Mouse (Mus musculus): ENCODE measurements around the gene Sox12. TPM values are rescaled to one million over a fixed set of nuclear protein-coding genes. Genes with fewer than 3 reads are reported as not detected.
"Not testable (repeated sequence)": the region's sequence is repeated elsewhere in the genome, so short reads cannot be mapped to it uniquely, and the experiment has no call there.

Gene Sox12
- polyA plus RNA-seq, 1 experiment from 2014 or later: 16.9 TPM

GRCm38 (mm10) chr2:152368532-152369140 is 29.2 kb downstream of the Sox12 start:
- 31% methylated on average over 14 of the region's 14 CpGs for WGBS
- Histone ChIP-seq H3K36me3 (no peaks in the 10 kb centered on the region), H3K27ac (no peak overlapping the region), H3K4me3 (no peak overlapping the region), H3K9me3 (no peaks in the 10 kb centered on the region), H3K27me3 (peaks cover 14% of the 10 kb centered on the region; the same call in 1 of the 2 replicates), H3K4me2 (no peak overlapping the region; the same call in 1 of the 2 replicates), H3K9ac (no peak overlapping the region), H3K4me1 (replicated peaks) (peaks cover 8% of the 10 kb centered on the region; the same call in 1 of the 2 replicates)
- ATAC-seq (ENCODE audit: low FRiP score): no peak

DNA sequence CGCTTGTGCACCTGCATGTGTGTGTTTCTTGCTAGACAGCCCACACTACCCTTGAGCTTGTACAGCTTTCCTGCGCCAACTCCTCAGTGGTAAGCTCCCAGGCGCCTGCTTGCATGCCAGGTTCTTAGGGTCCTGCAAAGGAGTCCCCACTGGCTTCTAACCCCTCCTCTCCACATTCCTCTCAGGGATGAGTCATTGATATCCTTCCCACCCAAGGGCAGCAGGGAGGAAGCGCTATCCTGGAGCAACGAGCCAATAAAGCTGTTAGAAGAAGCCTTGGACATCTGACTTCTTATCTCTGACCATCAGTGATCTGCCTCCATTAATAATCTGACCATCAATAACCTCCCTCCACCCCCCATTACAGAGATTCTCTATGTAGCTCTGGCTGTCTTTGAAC is 29.9 kb downstream of the Sox12 start:
- WGBS: 88% methylated on average over 5 of the region's 5 CpGs
- Histone ChIP-seq H3K27me3 (peaks cover 14% of the 10 kb centered on the region; the same call in 1 of the 2 replicates), H3K9me3 (no peaks in the 10 kb centered on the region), H3K4me2 (no peak overlapping the region), H3K9ac (no peak overlapping the region), H3K27ac (no peak overlapping the region), H3K4me3 (no peak overlapping the region), H3K4me1 (replicated peaks) (peaks cover 10% of the 10 kb centered on the region; the same call in 1 of the 2 replicates), H3K36me3 (no peaks in the 10 kb centered on the region)
- ATAC-seq (ENCODE audit: low FRiP score): no peak

- peak overlapping the region; percentile 37 for H3K27ac ChIP-seq
- H3K4me2 ChIP-seq: peak overlapping the region; percentile 18
- H3K4me1 ChIP-seq (replicated peaks): peaks cover 8% of the 10 kb centered on the region; the same call in 1 of the 2 replicates
- no peaks in the 10 kb centered on the region for H3K36me3 ChIP-seq
- 0 out of 2 replicates have a peak, but pooled peaks cover 11% of the 10 kb centered on the region for H3K27me3 ChIP-seq
- 11% methylated on average over 17 of the region's 17 CpGs for WGBS
- ATAC-seq (ENCODE audit: low FRiP score): peak; percentile 68
- H3K4me3 ChIP-seq: peak overlapping the region; percentile 7; the same call in 1 of the 2 replicates
- H3K9ac ChIP-seq: 0 out of 2 replicates have a peak overlapping the region, but pooled peaks have one; percentile 16
- no peaks in the 10 kb centered on the region for H3K9me3 ChIP-seq
These were observed 34.4 kb downstream of the Sox12 start for GRCm38 (mm10) chr2:152363245-152364147.

GRCm38 (mm10) chr2:152361193-152361592 is 36.7 kb downstream of the Sox12 start:
- peaks cover 8% of the 10 kb centered on the region; the same call in 1 of the 2 replicates for H3K4me1 ChIP-seq (replicated peaks)
- ATAC-seq (ENCODE audit: low FRiP score): no peak
- no peak overlapping the region for H3K4me3 ChIP-seq
- no peaks in the 10 kb centered on the region for H3K9me3 ChIP-seq
- 88% methylated on average over 8 of the region's 8 CpGs for WGBS
- no peak overlapping the region for H3K27ac ChIP-seq
- no peaks in the 10 kb centered on the region for H3K36me3 ChIP-seq
- no peak overlapping the region for H3K9ac ChIP-seq
- 0 out of 2 replicates have a peak, but pooled peaks cover 4% of the 10 kb centered on the region for H3K27me3 ChIP-seq
- H3K4me2 ChIP-seq: no peak overlapping the region

DNA sequence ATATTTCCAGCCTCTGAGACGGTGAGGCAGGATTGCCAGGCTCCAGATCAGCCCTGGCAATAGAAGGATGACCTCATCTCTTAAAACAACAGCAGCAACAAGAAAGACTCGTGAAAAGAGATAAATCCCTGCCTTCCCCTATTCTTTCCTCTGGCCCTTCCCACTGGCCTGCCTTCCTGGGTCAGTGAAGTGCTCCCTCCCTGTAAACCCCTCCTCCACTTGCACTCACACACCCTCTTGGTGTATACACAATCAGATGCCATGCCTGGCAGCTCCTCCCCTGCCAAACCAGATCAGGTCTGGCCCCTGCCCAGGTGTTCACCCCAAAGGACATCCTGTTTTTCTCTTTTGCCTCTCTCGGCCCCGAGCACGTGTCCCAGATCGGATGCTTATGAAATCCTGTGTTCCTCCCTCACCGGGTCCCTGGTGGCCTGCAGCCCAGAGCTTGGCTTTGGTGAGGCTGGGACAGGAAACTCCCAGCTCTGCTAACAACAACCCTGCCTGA is 37.5 kb downstream of the Sox12 start:
- WGBS: 60% methylated on average over 7 of the region's 7 CpGs
- peaks cover 8% of the 10 kb centered on the region; the same call in 1 of the 2 replicates for H3K4me1 ChIP-seq (replicated peaks)
- no peak overlapping the region for H3K9ac ChIP-seq
- 0 out of 2 replicates have a peak, but pooled peaks cover 4% of the 10 kb centered on the region for H3K27me3 ChIP-seq
- H3K36me3 ChIP-seq: no peaks in the 10 kb centered on the region
- no peak for ATAC-seq (ENCODE audit: low FRiP score)
- no peak overlapping the region for H3K4me3 ChIP-seq
- no peak overlapping the region for H3K27ac ChIP-seq
- H3K9me3 ChIP-seq: no peaks in the 10 kb centered on the region
- no peak overlapping the region for H3K4me2 ChIP-seq

GRCm38 (mm10) chr2:152359616-152360015 is 38.2 kb downstream of the Sox12 start:
- H3K4me2 ChIP-seq: no peak overlapping the region
- no peaks in the 10 kb centered on the region for H3K9me3 ChIP-seq
- ATAC-seq (ENCODE audit: low FRiP score): no peak
- H3K27ac ChIP-seq: no peak overlapping the region
- no peak overlapping the region for H3K9ac ChIP-seq
- H3K4me1 ChIP-seq (replicated peaks): peaks cover 8% of the 10 kb centered on the region; the same call in 1 of the 2 replicates
- H3K27me3 ChIP-seq: 0 out of 2 replicates have a peak, but pooled peaks cover 4% of the 10 kb centered on the region
- no peak overlapping the region for H3K4me3 ChIP-seq
- 82% methylated on average over 5 of the region's 5 CpGs for WGBS
- no peaks in the 10 kb centered on the region for H3K36me3 ChIP-seq

GRCm38 (mm10) chr2:152358977-152359376 is 38.9 kb downstream of the Sox12 start:
- H3K27me3 ChIP-seq; H3K36me3 ChIP-seq; H3K4me2 ChIP-seq; ATAC-seq (ENCODE audit: low FRiP score); H3K27ac ChIP-seq; H3K4me1 ChIP-seq (replicated peaks); H3K9me3 ChIP-seq; H3K4me3 ChIP-seq; H3K9ac ChIP-seq: not testable (repeated sequence)
- WGBS: 73% methylated on average over 5 of the region's 5 CpGs

DNA sequence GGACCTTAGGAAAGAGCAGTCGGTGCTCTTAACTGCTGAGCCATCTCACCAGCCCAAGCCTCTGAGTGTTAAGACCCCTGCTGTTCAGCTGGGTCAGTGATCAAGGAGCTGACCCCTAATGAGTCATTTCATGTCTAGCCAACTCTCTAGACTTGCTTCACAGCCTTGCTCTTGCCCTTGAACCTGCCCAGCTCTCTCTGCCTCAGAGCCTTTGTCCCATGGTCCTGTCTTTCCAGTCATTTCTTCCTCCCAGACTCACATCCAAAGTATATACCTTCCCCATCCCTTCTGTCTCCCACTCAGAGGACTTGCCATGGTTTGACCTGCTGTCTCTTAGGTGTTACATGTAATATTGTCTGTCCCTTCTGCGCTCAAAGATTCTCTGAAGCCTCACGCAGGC is 40.6 kb downstream of the Sox12 start:
- Histone ChIP-seq H3K4me1 (replicated peaks) (no peaks in the 10 kb centered on the region), H3K4me3 (no peak overlapping the region), H3K9me3 (no peaks in the 10 kb centered on the region), H3K9ac (no peak overlapping the region), H3K27me3 (0 out of 2 replicates have a peak, but pooled peaks cover 4% of the 10 kb centered on the region), H3K36me3 (no peaks in the 10 kb centered on the region), H3K27ac (no peak overlapping the region), H3K4me2 (no peak overlapping the region)
- ATAC-seq (ENCODE audit: low FRiP score): no peak
- WGBS: 84% methylated on average over 3 of the region's 3 CpGs

GRCm38 (mm10) chr2:152349842-152350540 is 47.9 kb downstream of the Sox12 start:
- H3K36me3 ChIP-seq: no peaks in the 10 kb centered on the region
- H3K4me2 ChIP-seq: no peak overlapping the region
- H3K27me3 ChIP-seq: peaks cover 6% of the 10 kb centered on the region
- no peak overlapping the region for H3K27ac ChIP-seq
- 91% methylated on average over 7 of the region's 8 CpGs for WGBS
- no peaks in the 10 kb centered on the region for H3K4me1 ChIP-seq (replicated peaks)
- H3K9me3 ChIP-seq: no peaks in the 10 kb centered on the region
- H3K4me3 ChIP-seq: no peak overlapping the region
- no peak overlapping the region for H3K9ac ChIP-seq
- ATAC-seq (ENCODE audit: low FRiP score): no peak

DNA sequence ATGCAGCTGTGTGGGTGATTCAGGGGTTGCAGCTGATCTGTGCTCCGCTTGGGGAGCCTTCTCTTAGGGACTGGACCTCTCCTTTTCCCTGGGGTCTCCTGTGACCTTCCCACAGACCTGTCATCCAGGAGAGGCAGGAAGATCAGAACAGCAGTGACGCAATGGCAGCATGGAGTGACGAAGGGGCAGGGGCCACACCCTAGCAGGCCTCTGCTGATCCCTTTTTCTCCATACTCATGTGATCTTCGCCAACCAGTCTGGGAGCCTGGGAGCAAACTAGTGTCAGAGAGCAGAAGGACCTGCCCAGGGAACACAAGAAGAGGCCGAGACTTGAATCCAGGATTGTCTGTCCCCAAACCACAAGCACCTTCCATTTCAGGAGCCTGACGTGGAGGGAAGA is 48.7 kb downstream of the Sox12 start:
- Histone ChIP-seq H3K27me3 (peaks cover 8% of the 10 kb centered on the region), H3K9me3 (no peaks in the 10 kb centered on the region), H3K4me3 (no peak overlapping the region), H3K9ac (no peak overlapping the region), H3K4me1 (replicated peaks) (peaks cover 5% of the 10 kb centered on the region), H3K4me2 (no peak overlapping the region), H3K36me3 (no peaks in the 10 kb centered on the region), H3K27ac (no peak overlapping the region)
- WGBS: 81% methylated on average over 6 of the region's 6 CpGs
- no peak for ATAC-seq (ENCODE audit: low FRiP score)

- Histone ChIP-seq H3K4me1 (replicated peaks) (peaks cover 16% of the 10 kb centered on the region), H3K27ac (no peak overlapping the region), H3K27me3 (peaks cover 8% of the 10 kb centered on the region), H3K4me2 (no peak overlapping the region), H3K9ac (no peak overlapping the region), H3K9me3 (no peaks in the 10 kb centered on the region), H3K36me3 (no peaks in the 10 kb centered on the region), H3K4me3 (no peak overlapping the region)
- no peak for ATAC-seq (ENCODE audit: low FRiP score)
- 79% methylated on average over 2 of the region's 2 CpGs for WGBS
These were observed 50.1 kb downstream of the Sox12 start for GRCm38 (mm10) chr2:152347722-152348121.
